Mouse (Mus musculus) neutrophil, adult 5-6 weeks (primary cell): ENCODE measurements around the gene Slc39a13. TPM values are rescaled to one million over a fixed set of nuclear protein-coding genes. Genes with fewer than 3 reads are reported as not detected.
A peak's percentile ranks its signal among the peaks of the same experiment; 100 is the strongest.
"Not testable (repeated sequence)": the region's sequence is repeated elsewhere in the genome, so short reads cannot be mapped to it uniquely, and the experiment has no call there.

Experiments
- ATAC-seq: fragments of 151-379, 151-347 bp; 2 replicates; pipeline ENCODE4 v1.8.0; 2017; ENCODE audit warnings: mild to moderate bottlenecking, moderate TSS enrichment; ENCODE audit not compliant: insufficient number of reproducible peaks, poor library complexity, low FRiP score, severe bottlenecking; ENCODE audit errors: extremely low read depth
- total RNA-seq: library from RNA; stranded (forward); fragments of 200-1000 nt; gene quantifications from 2 replicates; pipeline ENCODE4 v1.2.3, GENCODE M21; 2017

The Slc39a13 gene
- total RNA-seq, 1 experiment from 2014 or later = 17.0 TPM

- ATAC-seq = no peak
These were observed 764 bp downstream of the Slc39a13 start for GRCm38 (mm10) chr2:91069306-91070000.

DNA sequence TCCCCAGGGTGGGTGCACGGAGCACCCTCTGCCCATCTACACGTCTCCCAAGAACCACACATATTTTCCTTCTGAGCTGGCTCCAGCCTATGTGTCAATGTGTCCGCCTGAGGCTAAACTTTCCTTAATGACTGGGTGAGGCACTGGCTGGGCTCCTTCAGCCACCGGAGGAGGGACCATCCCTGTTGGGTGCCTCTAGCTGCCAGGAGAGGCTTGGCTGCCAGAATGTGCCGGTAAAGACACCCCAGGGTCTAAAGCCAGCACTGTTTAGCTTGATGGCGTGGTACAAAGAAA lies 1.4 kb downstream of the Slc39a13 start:
- ATAC-seq = no peak

DNA sequence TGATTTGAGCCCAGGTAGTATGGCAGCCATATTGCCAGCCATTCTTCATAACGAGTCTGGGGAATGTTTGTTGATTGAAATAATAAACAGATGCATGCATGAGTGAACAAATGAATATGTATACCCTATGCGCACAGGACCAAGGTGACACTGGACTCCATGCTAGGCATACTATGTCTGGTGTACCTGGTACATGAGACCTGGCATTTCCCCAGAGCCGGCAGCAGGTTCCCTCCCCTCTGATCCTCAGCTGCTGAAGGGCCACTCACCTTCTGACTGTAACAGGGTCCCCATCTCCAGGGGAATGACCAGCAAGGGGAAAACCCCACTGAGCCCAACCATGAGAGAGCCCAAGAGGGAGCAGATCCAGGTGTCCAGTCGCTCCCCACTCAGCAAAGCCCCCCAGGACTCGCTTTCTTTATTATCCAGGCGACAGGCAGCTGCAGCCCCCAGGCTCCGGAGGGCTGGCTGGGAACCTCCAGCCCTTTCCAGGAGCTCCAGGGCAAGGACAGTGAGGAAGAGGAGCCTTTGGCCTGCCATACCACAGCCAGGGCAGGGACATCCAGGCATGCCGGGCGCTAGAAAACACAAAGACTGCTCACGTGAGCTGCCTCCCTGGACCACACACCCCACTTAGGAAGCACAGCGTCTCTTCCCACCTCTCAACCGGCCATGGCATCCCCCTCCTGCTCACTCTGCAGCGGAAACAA lies 1.9 kb downstream of the Slc39a13 start:
- no peak for ATAC-seq

- no peak for ATAC-seq
These were observed 3.8 kb downstream of the Slc39a13 start for GRCm38 (mm10) chr2:91066455-91066854.

GRCm38 (mm10) chr2:91065544-91065943 lies 4.7 kb downstream of the Slc39a13 start:
- peak; percentile 24; the same call in 1 of the 2 replicates for ATAC-seq

- ATAC-seq = no peak
These were observed 6.0 kb downstream of the Slc39a13 start for GRCm38 (mm10) chr2:91064211-91064610.

DNA sequence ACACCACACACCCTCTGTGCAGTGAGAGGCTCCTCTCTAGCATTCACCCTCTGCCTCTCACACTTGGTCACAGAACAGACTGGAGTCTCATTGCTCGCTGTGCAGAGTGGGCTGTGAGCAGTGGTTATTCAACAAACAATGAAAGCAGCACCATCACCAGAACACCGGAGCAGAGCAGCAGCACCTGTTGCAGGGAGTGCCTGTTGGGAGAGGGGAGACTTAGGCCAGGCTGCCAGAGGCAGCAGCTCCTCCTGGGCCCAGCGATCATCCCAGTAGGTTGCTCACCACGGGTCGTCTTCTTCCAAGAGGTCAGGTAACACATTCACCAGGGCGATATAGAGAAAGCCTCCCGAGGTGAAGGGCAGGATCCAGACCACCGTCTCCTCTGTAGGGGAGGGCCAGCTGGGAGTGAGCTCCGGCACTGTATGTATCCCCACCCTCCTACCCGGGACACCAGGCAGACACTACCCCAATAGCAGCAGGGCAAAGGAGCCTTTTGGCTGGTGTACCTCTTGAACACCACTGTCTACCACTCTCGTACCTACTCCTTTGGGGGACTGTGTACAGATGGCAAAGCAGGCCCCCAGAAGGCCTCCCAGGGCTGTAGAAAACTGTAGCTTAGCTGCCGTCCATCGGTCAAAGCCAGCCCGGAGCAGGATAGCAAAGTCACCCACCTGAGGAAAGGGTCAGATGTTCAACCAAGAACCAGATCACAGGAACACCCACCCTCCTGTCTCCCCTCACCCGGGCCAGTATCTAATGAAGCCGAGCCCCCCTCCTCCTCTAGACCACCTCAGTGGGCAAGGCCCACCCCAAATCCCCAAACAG lies 7.2 kb downstream of the Slc39a13 start:
- no peak for ATAC-seq

DNA sequence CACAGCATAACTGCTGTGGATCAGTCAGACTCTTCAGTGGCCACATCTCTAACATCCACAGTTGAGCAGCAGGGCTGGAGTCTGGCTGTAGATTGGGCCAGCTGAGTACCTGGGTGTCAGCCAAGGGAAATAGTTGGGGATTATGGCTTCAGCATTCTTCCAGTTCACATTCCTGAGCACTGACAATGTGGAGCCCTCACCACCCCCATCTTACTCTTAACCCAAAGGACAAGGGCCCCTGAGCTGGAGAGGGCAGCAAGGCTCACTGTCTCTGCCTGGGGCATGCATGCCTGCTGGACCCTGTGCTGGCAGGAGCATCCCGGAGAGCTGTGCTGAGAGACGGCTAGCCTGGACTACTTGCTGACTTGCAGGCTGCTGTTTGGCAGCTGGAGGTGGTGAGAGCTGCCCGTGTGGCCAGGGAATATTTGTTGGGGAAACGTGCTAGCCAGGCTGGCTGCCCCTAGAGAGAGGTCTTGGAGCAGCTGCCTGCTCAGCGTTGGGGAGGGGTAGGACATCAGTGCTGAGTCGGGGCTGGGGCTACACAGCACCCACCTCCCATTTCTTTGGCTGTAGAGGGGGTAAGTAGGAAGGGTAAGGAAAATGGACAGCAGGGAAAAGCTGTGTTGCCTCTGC lies 8.3 kb downstream of the Slc39a13 start:
- ATAC-seq = no peak

DNA sequence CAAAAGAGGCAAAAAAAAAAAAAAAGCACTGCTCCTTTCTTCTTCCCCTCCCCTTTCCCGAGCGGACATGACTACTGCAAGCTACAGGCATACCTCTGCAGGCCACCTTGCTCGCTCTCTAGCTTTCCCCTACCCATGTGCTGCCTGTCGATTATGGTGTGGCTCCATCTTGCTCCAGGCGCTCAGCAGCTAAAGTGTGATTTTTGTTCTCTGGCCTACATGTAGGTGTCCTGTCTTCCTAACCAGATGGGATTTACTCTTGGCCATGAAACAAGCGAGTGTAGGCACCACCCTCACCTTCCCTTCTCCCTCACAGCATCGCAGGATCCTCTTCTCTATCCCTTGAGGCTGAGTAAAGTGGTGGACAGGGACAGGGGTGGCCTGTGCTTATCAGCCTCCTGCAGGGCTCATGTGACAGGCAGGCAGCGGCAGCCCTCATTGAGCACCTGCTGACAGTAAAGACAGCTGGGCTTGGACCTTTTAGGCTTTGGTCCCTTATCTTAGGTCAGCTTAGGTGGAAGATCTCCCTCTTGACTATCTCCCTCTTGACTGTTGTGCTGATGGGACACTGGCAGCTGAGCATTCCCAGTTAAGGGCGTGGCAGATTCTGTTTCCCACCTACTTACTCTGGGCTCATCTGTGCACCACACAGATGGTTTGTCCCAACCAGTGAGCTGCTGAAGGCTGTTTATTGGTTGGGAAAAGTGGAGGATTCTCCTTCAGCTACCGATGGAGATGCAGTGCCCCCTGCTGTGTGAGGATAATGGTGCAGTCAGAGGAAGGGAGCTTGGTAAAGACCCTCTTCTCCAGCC lies 9.5 kb downstream of the Slc39a13 start:
- ATAC-seq = no peak

- ATAC-seq = no peak
These were observed 10.8 kb downstream of the Slc39a13 start for GRCm38 (mm10) chr2:91059376-91059775.

DNA sequence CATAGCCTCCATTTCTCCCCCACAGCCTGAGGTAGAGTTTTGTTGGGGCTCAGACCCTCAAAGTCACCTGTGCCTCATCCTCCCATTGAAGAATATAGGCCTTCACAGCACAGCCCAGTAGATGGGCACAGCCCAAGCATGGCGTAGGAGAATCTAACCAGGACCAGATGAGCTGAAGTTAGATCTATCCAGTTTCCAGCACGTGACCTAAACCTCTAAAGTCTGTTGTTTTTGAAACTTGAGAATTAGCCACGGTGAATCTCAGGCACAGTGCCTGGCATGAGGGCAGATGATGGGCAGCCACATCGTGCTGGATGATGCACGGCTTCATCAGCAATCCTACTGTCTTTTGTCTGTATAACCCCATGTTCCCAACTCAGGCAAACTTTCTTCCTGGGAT lies 11.8 kb downstream of the Slc39a13 start:
- no peak for ATAC-seq

- peak; percentile 95 for ATAC-seq
These were observed 16.3 kb downstream of the Slc39a13 start, which contains the start of gene Psmc3 for GRCm38 (mm10) chr2:91053934-91054382. Gene Psmc3 (plus strand): TSS chr2:91054009.

DNA sequence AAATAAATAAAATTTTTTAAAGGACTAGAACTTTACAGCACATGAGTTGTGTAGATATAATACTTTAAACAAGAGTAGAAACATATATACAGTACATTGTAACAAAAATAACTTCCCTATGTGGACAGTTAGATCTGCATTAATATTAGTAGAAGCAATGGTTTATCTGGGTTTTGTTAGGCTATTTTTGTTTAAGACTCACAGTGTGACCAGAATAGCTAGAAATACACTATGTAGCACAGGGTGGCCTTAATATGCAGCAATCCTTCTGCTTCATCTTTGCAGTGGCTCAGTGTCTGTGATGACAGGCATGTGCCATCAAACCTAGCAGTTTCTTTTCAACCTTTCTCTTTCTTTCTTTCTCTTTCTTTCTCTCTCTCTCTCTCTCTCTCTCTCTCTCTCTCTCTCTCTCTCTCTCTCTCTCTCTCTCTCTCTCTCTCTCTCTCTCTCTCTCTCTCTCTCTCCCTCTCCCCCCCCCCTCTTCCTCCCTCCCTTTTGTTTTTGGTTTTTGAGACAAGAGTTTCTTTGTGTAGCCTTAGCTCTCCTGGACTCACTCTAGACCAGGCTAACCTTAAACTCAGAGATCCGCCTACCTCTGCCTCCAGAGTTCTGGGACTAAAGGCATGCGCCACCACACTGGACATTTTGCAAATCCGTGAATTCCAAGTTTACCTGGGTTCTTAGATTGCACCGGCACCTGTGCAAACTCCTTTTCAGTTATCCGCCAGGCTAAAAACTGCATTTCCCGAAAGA lies 16.9 kb downstream of the Slc39a13 start:
- no peak for ATAC-seq

- no peak for ATAC-seq
These were observed 17.5 kb downstream of the Slc39a13 start for GRCm38 (mm10) chr2:91052752-91053151.

GRCm38 (mm10) chr2:91051917-91052316 lies 18.3 kb downstream of the Slc39a13 start:
- no peak for ATAC-seq

DNA sequence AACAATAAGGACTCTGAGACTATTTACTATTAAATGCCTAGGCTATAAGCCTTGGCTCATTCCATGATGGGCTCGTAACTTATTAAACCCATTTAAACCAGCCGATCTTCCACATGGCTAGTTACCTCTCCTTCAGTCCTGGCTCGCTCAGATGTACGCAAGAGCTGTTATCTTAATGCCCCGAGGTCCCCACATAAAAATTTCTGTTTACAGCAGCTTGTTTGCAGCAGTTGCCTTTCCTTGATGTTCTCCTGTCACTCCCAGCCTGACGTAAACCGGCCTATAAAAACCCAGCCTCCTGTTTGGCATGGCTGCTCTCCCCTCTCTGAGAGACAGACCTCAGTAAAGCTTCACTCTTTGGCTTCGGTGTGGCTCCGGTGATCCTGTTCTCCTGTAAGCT lies 22.9 kb downstream of the Slc39a13 start:
- ATAC-seq = no peak

DNA sequence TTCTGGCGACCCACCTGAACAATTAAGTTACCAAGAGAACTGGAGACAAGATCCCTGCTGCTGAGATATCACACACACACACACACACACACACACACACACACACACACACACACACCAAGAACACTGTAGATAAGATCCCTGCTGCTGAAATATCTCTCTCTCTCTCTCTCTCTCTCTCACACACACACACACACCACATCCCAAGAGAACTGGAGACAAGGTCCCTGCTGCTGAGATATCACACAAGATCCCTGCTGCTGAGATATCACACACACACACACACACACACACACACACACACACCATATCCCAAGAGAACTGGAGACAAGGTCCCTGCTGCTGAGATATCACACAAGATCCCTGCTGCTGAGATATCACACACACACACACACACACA lies 24.4 kb downstream of the Slc39a13 start:
- ATAC-seq = not testable (repeated sequence)

GRCm38 (mm10) chr2:91044727-91045126 lies 25.5 kb downstream of the Slc39a13 start:
- no peak for ATAC-seq
